Mouse (Mus musculus): ENCODE measurements at regions not wholly inside any gene's neighbourhood (a gene's known extent, or its start where the extent isn't known, plus 50 kb on each side); places are given as distances from the start of the nearest gene placed in this dataset.

DNA sequence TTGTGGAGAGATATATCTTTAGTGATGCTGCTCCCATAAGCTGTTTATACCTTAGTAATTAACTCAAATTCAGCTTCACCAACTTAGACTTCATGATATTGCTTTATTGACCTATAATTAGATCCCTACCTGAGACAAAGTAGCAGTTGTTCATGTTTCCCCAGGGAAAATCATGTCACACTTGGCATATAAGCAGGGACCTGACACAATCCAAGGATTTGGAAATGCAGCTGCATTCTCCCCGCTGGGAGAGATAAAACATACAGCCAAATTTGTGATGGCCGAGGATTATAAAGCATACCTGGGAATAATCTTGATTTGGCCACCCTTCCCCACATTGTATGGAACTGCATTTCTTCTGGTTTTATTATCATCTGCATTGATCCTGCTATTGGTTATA lies 55.6 kb upstream of the Tmc1 start:
- no peak for TF ChIP-seq CTCF (IDR thresholded peaks at IDR 0.05; ENCODE audit: insufficient read depth, low read depth, low read length)
- no peak for TF ChIP-seq POLR2A (IDR thresholded peaks at IDR 0.05; ENCODE audit: insufficient read depth, low read depth, low read length)
